Mouse (Mus musculus) liver, adult 2 months (tissue): ENCODE measurements around the gene Zfp367. TPM values are rescaled to one million over a fixed set of nuclear protein-coding genes. Genes with fewer than 3 reads are reported as not detected.

Source experiments
- DNase-seq: peaks from one replicate; pipeline ENCODE4 v3.0.0-alpha.2; 2011; ENCODE audit warnings: low read depth, low spot score; ENCODE audit errors: extremely low read depth
- H3K27ac ChIP-seq: fragments of 200-500 bp; replicated peaks from 2 replicates; pipeline ENCODE4 v1.5.1; 2012; ENCODE audit warnings: low read depth, mild to moderate bottlenecking, control low read depth, inconsistent platforms, low read length; ENCODE audit not compliant: insufficient read depth
- H3K27me3 ChIP-seq: fragments of 200-500 bp; 2 replicates; pipeline ENCODE4 v1.6.1; 2012; ENCODE audit warnings: mild to moderate bottlenecking, moderate library complexity, low read length, inconsistent platforms; ENCODE audit not compliant: control insufficient read depth, insufficient read depth
- H3K36me3 ChIP-seq: fragments of 200-500 bp; 2 replicates; pipeline ENCODE4 v1.6.1; 2012; ENCODE audit warnings: low read length, inconsistent platforms; ENCODE audit not compliant: control insufficient read depth, insufficient read depth
- H3K4me1 ChIP-seq: fragments of 200-500 bp; 2 replicates; pipeline ENCODE4 v1.6.1; 2011; ENCODE audit warnings: low read length; ENCODE audit not compliant: control insufficient read depth, insufficient read depth
- H3K4me3 ChIP-seq: fragments of 200-500 bp; 2 replicates; pipeline ENCODE4 v1.5.1; 2011; ENCODE audit warnings: low read depth, mild to moderate bottlenecking, control low read depth, low read length, moderate library complexity; ENCODE audit not compliant: insufficient read depth
- H3K79me2 ChIP-seq: fragments of 200-500 bp; 2 replicates; pipeline ENCODE4 v1.6.1; 2012; ENCODE audit warnings: inconsistent platforms, mild to moderate bottlenecking, low read length, moderate library complexity; ENCODE audit not compliant: control insufficient read depth, insufficient read depth
- H3K9ac ChIP-seq: fragments of 200-500 bp; 2 replicates; pipeline ENCODE4 v1.6.1; 2012; ENCODE audit warnings: low read depth, mild to moderate bottlenecking, control low read depth, inconsistent platforms, low read length
- CTCF ChIP-seq: fragments of 200-500 bp; IDR thresholded peaks from 2 replicates; pipeline ENCODE4 v1.5.1; 2011; ENCODE audit warnings: low read depth, low read length, control low read depth
- POLR2A ChIP-seq: fragments of 200-500 bp; IDR thresholded peaks from 2 replicates; pipeline ENCODE4 v1.6.1; 2011; ENCODE audit warnings: low read length, control low read depth; ENCODE audit not compliant: insufficient read depth; ENCODE audit errors: extremely low read depth
- WGBS: fragments of 180-500 bp; shearing (Covaris S2); methylation state at CpG from one replicate; pipeline ENCODE4 v1.1.7; 2018; 5-methylcytosine and 5-hydroxymethylcytosine counted together
- polyA plus RNA-seq: library from polyadenylated mRNA; depleted of rRNA; stranded (reverse); fragments of >200 nt; gene quantifications from 2 replicates; pipeline ENCODE4 v1.2.3, GENCODE M21; 2012; rRNA removed
- total RNA-seq: library from RNA; depleted of rRNA; stranded (reverse); fragments of >200 nt; gene quantifications from 2 replicates; pipeline ENCODE4 v1.2.3, GENCODE M21; 2014; rRNA removed

The Zfp367 gene
- total and polyA plus RNA-seq, 2 experiments = 4.0 to 21.8 TPM

DNA sequence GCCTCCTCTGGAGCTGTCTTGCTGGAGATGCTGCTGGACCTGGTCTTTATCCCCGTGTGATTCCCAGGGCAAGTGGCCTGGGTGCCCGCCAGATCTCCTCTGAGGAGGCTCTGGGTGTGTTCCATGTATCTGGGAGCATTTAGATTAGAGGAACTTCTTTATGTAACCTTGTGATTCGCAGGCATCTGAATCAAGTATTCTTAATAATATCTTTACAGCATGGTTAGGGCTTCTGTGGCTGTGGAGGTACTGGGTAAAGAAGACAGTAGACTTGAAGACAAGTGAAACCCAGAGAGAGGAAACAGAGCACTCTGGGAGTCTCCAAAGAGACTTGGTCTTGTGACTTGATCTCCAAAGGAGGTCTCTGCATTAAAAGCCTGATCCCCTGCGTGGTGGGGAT lies 63.9 kb downstream of the Zfp367 start, which contains the start of gene Hsd17b3:
Hsd17b3 (minus strand) TSS at position 101 of the 400 bp plus-strand sequence.
- Histone ChIP-seq H3K27ac (no peak within 1 kb of the TSS), H3K79me2 (no peaks in the 10 kb centered on the region), H3K9ac (no peak within 1 kb of the TSS), H3K36me3 (no peaks in the 10 kb centered on the region), H3K4me3 (no peak within 1 kb of the TSS), H3K4me1 (peaks cover 4% of the 10 kb centered on the region; the same call in 1 of the 2 replicates), H3K27me3 (no peaks in the 10 kb centered on the region)
- 76% methylated on average over 4 of the region's 4 CpGs for WGBS
- DNase-seq = no peak
- TF ChIP-seq CTCF (no peak), POLR2A (no peak)

DNA sequence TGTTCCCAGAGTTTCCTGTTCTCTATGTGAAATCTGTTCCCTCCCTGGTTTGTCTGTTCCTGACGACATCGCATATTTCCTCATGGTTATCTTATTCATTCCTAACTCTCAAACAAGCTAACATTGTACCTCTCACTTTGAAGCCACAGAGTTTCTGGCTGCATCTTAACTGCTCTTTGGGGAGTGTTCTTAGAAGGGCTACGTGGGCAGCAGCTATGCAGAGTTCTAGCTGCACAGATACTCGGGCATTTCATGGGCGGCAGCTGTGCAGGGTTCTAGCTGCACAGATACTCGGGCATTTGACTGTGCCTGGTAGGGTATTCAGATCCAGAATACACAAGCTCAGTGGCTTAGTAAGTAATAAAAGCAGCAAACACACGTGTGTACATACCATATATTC lies 64.9 kb downstream of the Zfp367 start:
- DNase-seq = no peak
- H3K4me1 ChIP-seq = peaks cover 4% of the 10 kb centered on the region; the same call in 1 of the 2 replicates
- 87% methylated on average over 7 of the region's 7 CpGs for WGBS
- no peaks in the 10 kb centered on the region for H3K79me2 ChIP-seq
- H3K27ac ChIP-seq = no peak overlapping the region
- no peaks in the 10 kb centered on the region for H3K36me3 ChIP-seq
- TF ChIP-seq POLR2A (no peak), CTCF (no peak)
- no peaks in the 10 kb centered on the region for H3K27me3 ChIP-seq
- no peak overlapping the region for H3K4me3 ChIP-seq
- H3K9ac ChIP-seq = no peak overlapping the region

GRCm38 (mm10) chr13:64086036-64086435 lies 67.0 kb downstream of the Zfp367 start:
- WGBS = 79% methylated on average over 5 of the region's 5 CpGs
- TF ChIP-seq POLR2A (no peak), CTCF (no peak)
- Histone ChIP-seq H3K9ac (no peak overlapping the region), H3K27me3 (no peaks in the 10 kb centered on the region), H3K4me1 (peaks cover 4% of the 10 kb centered on the region; the same call in 1 of the 2 replicates), H3K36me3 (no peaks in the 10 kb centered on the region), H3K27ac (no peak overlapping the region), H3K4me3 (no peak overlapping the region), H3K79me2 (no peaks in the 10 kb centered on the region)
- no peak for DNase-seq

DNA sequence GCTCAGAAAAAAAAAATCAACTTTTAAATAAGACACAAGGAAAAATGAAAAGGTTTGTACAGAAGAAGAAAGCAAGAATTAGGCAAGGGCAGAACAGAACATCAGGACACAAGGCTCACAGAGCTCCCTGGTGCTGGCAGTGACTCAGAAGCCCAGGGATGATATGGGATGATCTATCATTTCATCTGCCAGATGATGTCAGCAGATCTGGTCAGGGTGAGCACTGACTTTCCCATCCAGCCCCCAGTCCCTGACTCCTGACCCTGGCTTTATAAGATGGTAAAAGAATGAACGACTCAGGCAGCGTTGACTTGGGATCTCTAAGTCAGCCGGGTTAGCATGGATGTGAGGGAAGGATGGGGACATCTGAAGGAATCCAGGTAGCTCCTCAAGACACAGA lies 69.7 kb downstream of the Zfp367 start:
- no peak overlapping the region for H3K27ac ChIP-seq
- no peak for TF ChIP-seq POLR2A
- TF ChIP-seq CTCF = no peak
- WGBS = 86% methylated on average over 3 of the region's 3 CpGs
- DNase-seq = no peak
- H3K79me2 ChIP-seq = no peaks in the 10 kb centered on the region
- H3K27me3 ChIP-seq = no peaks in the 10 kb centered on the region
- H3K4me3 ChIP-seq = no peak overlapping the region
- peaks cover 5% of the 10 kb centered on the region for H3K4me1 ChIP-seq
- H3K9ac ChIP-seq = no peak overlapping the region
- H3K36me3 ChIP-seq = no peaks in the 10 kb centered on the region

Other genes with a start within 250 kb of the Zfp367 start
- gene Hsd17b3, start 64.0 kb downstream of the Zfp367 start, total RNA-seq = not detected in 2 replicates
- gene Hsd17b3, start 64.0 kb downstream of the Zfp367 start, polyA plus RNA-seq = 0.39 TPM in 1 of 2 replicates, not detected in the other
- 48.8 and 49.7 TPM in 2 replicates for gene Slc35d2, start 23.8 kb downstream of the Zfp367 start, total RNA-seq
- 33.1 and 33.7 TPM in 2 replicates for gene Slc35d2, start 23.8 kb downstream of the Zfp367 start, polyA plus RNA-seq
- gene Habp4, start 8.6 kb upstream of the Zfp367 start, total RNA-seq = 37.7 and 39.4 TPM in 2 replicates
- 29.6 and 38.4 TPM in 2 replicates for gene Habp4, start 8.6 kb upstream of the Zfp367 start, polyA plus RNA-seq
- gene Cdc14b, start 122.1 kb upstream of the Zfp367 start, total RNA-seq = 31.7 and 35.8 TPM in 2 replicates
- gene Cdc14b, start 122.1 kb upstream of the Zfp367 start, polyA plus RNA-seq = 6.7 and 7.6 TPM in 2 replicates
- 83.4 and 84.2 TPM in 2 replicates for gene Aaed1, start 159.5 kb upstream of the Zfp367 start, total RNA-seq
- gene Aaed1, start 159.5 kb upstream of the Zfp367 start, polyA plus RNA-seq = 20.8 and 21.1 TPM in 2 replicates
- 624 and 654 TPM in 2 replicates for gene Ctsl, start 217.7 kb upstream of the Zfp367 start, total RNA-seq
- 252 and 300 TPM in 2 replicates for gene Ctsl, start 217.7 kb upstream of the Zfp367 start, polyA plus RNA-seq